Mouse (Mus musculus) C2C12 (cell line): ENCODE data around the gene Tubb2b.

Experiments used
- CEBPB ChIP-seq: IDR thresholded peaks from one replicate; pipeline ENCODE4 v1.6.1; 2011; ENCODE audit warnings: low read depth, mild to moderate bottlenecking, control low read depth, moderate library complexity
- CTCF ChIP-seq: IDR thresholded peaks from one replicate; pipeline ENCODE4 v1.5.1; 2011; ENCODE audit not compliant: control insufficient read depth, insufficient read depth, insufficient read length
- FOSL1 ChIP-seq: IDR thresholded peaks from one replicate; pipeline ENCODE4 v1.8.0; 2011; ENCODE audit warnings: mild to moderate bottlenecking, low read length; ENCODE audit not compliant: poor library complexity, insufficient read depth, severe bottlenecking
- MAX ChIP-seq: IDR thresholded peaks from one replicate; pipeline ENCODE4 v1.6.1; 2011; ENCODE audit warnings: mild to moderate bottlenecking, control low read depth
- MYOD1 ChIP-seq: IDR thresholded peaks from one replicate; pipeline ENCODE4 v1.6.1; 2011; ENCODE audit warnings: low read depth; ENCODE audit not compliant: control insufficient read depth, insufficient read length
- USF1 ChIP-seq: IDR thresholded peaks from one replicate; pipeline ENCODE4 v1.6.1; 2011; ENCODE audit warnings: low read depth, mild to moderate bottlenecking, control low read depth, moderate library complexity

DNA sequence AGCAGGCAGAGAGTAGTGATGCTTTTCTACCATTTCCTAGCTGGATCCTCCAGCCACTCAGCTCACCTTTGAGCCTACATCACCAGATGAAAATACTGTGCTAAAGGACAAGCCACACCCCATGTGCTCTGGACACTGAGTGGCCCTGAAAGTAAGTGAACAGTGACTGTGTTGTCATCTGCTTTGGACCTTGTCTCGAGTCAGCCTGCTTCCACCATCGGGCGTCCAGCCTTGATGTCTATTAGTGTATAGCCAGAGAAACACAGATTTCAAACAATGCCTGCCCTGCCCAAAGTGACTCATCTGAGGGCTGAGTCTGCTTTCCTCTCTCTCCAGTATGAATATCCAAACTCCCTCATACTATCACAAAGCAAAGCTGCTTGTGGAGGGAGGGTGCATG lies 50.5 kb downstream of the Tubb2b start:
- no peak for TF ChIP-seq MAX
- TF ChIP-seq CTCF = no peak
- TF ChIP-seq MYOD1 = no peak
- TF ChIP-seq USF1 = no peak
- no peak for TF ChIP-seq CEBPB
- TF ChIP-seq FOSL1 = no peak
